19 mouse cellular contexts compared by ENCODE assay signal in the genomic region with DNA sequence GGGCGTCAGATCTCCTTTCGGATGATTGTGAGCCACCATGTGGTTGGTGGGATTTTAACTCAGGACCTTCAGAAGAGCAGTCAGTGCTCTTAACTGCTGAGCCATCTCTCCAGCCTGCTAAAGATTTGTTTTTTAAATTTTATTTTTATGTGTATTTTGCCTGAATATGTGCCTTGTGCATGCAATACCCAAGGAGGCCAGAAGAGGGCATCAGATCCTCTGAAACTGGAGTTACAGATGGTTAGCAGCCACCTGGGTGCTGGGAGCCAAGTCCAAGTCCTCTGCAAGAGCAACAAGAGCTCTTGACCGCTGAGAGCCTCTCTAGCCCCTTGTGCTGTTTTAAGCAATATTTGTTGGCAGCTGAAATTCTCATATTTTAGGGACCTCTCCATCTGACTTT. TPM values are rescaled to one million over a fixed set of nuclear protein-coding genes. Genes with fewer than 3 reads are reported as not detected.
DNase-seq lines count a peak whose midpoint lies in the region; ATAC-seq and TF ChIP-seq lines count a peak whose summit lies in the region.
"Had no signal": no experiment of that assay in that cellular context is flagged by ENCODE, and none has a peak within 500 bp of the region (broad histone marks: within the 10 kb centered on the region; RNA-seq: fewer than 3 reads in every experiment).

No protein-coding gene starts in this region.

- ATAC-seq in CD4-positive, CD25-positive, alpha-beta regulatory T cell, adult 4 months: no peak
- ATAC-seq in kidney, postnatal 0 days (replicated peaks; ENCODE audit: low FRiP score, low read depth): no peak
- ATAC-seq in midbrain, postnatal 0 days (ENCODE audit: low FRiP score): no peak
- no peak for ATAC-seq in midbrain, embryonic 15.5 days (replicated peaks)
- ATAC-seq: inflammation-experienced regulatory T-cells, adult 6 months had no signal

- no peaks in the 10 kb centered on the region for H3K4me1 ChIP-seq in kidney, postnatal 0 days (replicated peaks; ENCODE audit: insufficient read depth, low read length)
- no peaks in the 10 kb centered on the region for H3K4me1 ChIP-seq in midbrain, postnatal 0 days (ENCODE audit: insufficient read depth, low read length)
- no peaks in the 10 kb centered on the region for H3K4me1 ChIP-seq in midbrain, embryonic 15.5 days
- peaks cover 2% of the 10 kb centered on the region; the same call in 1 of the 2 replicates for H3K4me1 ChIP-seq in small intestine, adult 2 months (ENCODE audit: control insufficient read depth, insufficient read depth, insufficient read length, low read length)
- H3K4me1 ChIP-seq: embryonic facial prominence, embryonic 12.5 days had no signal

- peak; percentile 57 for TF ChIP-seq CTCF in kidney, postnatal 0 days (IDR thresholded peaks at IDR 0.05; ENCODE audit: low read depth)
- TF ChIP-seq CTCF in midbrain, postnatal 0 days (IDR thresholded peaks at IDR 0.05): peak; percentile 48
- peak; percentile 26; the same call in 1 of the 2 replicates for TF ChIP-seq CTCF in small intestine, adult 2 months (IDR thresholded peaks at IDR 0.05; ENCODE audit: extremely low read depth, insufficient read length, insufficient replicate concordance, low read depth, low read length)

- peak; percentile 41 for DNase-seq in CD4-positive, CD25-positive, alpha-beta regulatory T cell, adult 2 months (ENCODE audit: low read depth, low spot score)
- no peak for DNase-seq in kidney, postnatal 0 days (ENCODE audit: low spot score)
- DNase-seq in kidney, postnatal 14 days: no peak
- no peak for DNase-seq in midbrain, postnatal 0 days (ENCODE audit: low spot score)
- DNase-seq in layer of hippocampus, adult 11-12 months (ENCODE audit: low spot score): no peak
- DNase-seq: heart, postnatal 4 days; kidney, postnatal 4 days; liver, embryonic 13.5 days; retina, postnatal 1 day had no signal

- H3K27ac ChIP-seq in kidney, postnatal 0 days: no peak overlapping the region
- no peak overlapping the region for H3K27ac ChIP-seq in midbrain, postnatal 0 days (ENCODE audit: low read depth, low read length)
- H3K27ac ChIP-seq in midbrain, embryonic 15.5 days: no peak overlapping the region
- H3K27ac ChIP-seq in small intestine, adult 2 months (ENCODE audit: insufficient read depth, low read depth, low read length): no peak overlapping the region
- H3K27ac ChIP-seq: embryonic facial prominence, embryonic 12.5 days; liver, embryonic 13.5 days had no signal

- TF ChIP-seq POLR2A in small intestine, adult 2 months (IDR thresholded peaks at IDR 0.05; ENCODE audit: low read depth, low read length): no peak

- no peaks in the 10 kb centered on the region for H3K36me3 ChIP-seq in kidney, postnatal 0 days (ENCODE audit: insufficient read depth, low read length)
- H3K36me3 ChIP-seq in midbrain, postnatal 0 days (ENCODE audit: insufficient read depth, low read length): no peaks in the 10 kb centered on the region
- no peaks in the 10 kb centered on the region for H3K36me3 ChIP-seq in midbrain, embryonic 15.5 days (replicated peaks)
- no peaks in the 10 kb centered on the region for H3K36me3 ChIP-seq in small intestine, adult 2 months (ENCODE audit: control insufficient read depth, insufficient read depth, low read length)
- H3K36me3 ChIP-seq: embryonic facial prominence, embryonic 12.5 days had no signal

- H3K4me2 ChIP-seq in kidney, postnatal 0 days (ENCODE audit: low read length): no peak overlapping the region
- H3K4me2 ChIP-seq in midbrain, postnatal 0 days (ENCODE audit: low read depth, low read length, poor library complexity, severe bottlenecking): no peak overlapping the region
- H3K4me2 ChIP-seq in midbrain, embryonic 15.5 days: no peak overlapping the region
- H3K4me2 ChIP-seq: embryonic facial prominence, embryonic 12.5 days; liver, embryonic 13.5 days had no signal

- H3K9ac ChIP-seq in kidney, postnatal 0 days (ENCODE audit: low read depth, low read length): no peak overlapping the region
- H3K9ac ChIP-seq in midbrain, postnatal 0 days (replicated peaks; ENCODE audit: low read length, poor library complexity, severe bottlenecking): no peak overlapping the region
- no peak overlapping the region for H3K9ac ChIP-seq in midbrain, embryonic 15.5 days
- H3K9ac ChIP-seq: embryonic facial prominence, embryonic 12.5 days; liver, embryonic 13.5 days had no signal

- H3K4me3 ChIP-seq in kidney, postnatal 0 days (replicated peaks; ENCODE audit: low read depth, low read length): no peak overlapping the region
- H3K4me3 ChIP-seq in midbrain, postnatal 0 days (ENCODE audit: low read depth, low read length): no peak overlapping the region
- no peak overlapping the region for H3K4me3 ChIP-seq in midbrain, embryonic 15.5 days
- H3K4me3 ChIP-seq in small intestine, adult 2 months (ENCODE audit: low read depth, low read length): no peak overlapping the region
- H3K4me3 ChIP-seq: embryonic facial prominence, embryonic 12.5 days; liver, embryonic 13.5 days had no signal

- WGBS in kidney, postnatal 0 days: 94% methylated on average over 3 of the region's 3 CpGs
- 97% methylated on average over 3 of the region's 3 CpGs for WGBS in midbrain, postnatal 0 days
- WGBS in midbrain, embryonic 15.5 days: over 99% methylated on average over 3 of the region's 3 CpGs
- 96% methylated on average over 3 of the region's 3 CpGs for WGBS in small intestine, adult 2 months

- no peaks in the 10 kb centered on the region for H3K9me3 ChIP-seq in kidney, postnatal 0 days (replicated peaks; ENCODE audit: low read length)
- H3K9me3 ChIP-seq in midbrain, postnatal 0 days (ENCODE audit: low read length): no peaks in the 10 kb centered on the region
- H3K9me3 ChIP-seq in midbrain, embryonic 15.5 days: no peaks in the 10 kb centered on the region
- H3K9me3 ChIP-seq: embryonic facial prominence, embryonic 12.5 days; liver, embryonic 13.5 days had no signal

- no peaks in the 10 kb centered on the region for H3K27me3 ChIP-seq in kidney, postnatal 0 days (ENCODE audit: insufficient read depth, low read length)
- H3K27me3 ChIP-seq in midbrain, postnatal 0 days (ENCODE audit: insufficient read depth, low read length): no peaks in the 10 kb centered on the region
- H3K27me3 ChIP-seq in midbrain, embryonic 15.5 days (replicated peaks): no peaks in the 10 kb centered on the region
- H3K27me3 ChIP-seq in small intestine, adult 2 months (ENCODE audit: control insufficient read depth, insufficient read depth, low read length): no peaks in the 10 kb centered on the region
- H3K27me3 ChIP-seq: embryonic facial prominence, embryonic 12.5 days; liver, embryonic 13.5 days had no signal

RNA-seq across cellular contexts. Expression of gene Hacl1, which starts 9.3 kb away (rescaled TPM):
- 10 to 100 TPM; 33.3 to 37.9 TPM for polyA plus RNA-seq in CD4-positive, CD25-positive, alpha-beta regulatory T cell, adult 4 months (2017; shearing (Covaris generic))
- polyA plus RNA-seq in kidney, postnatal 0 days (2015; fragmentation: Nextera tagmentation; extraction: Ambion mirVana): 68.9 and 76.3 TPM in 2 replicates
- 6.7 and 6.8 TPM in 2 replicates for total RNA-seq in midbrain, postnatal 0 days (2014; rRNA removed)
- polyA plus RNA-seq in midbrain, postnatal 0 days (2015; fragmentation: Nextera tagmentation; extraction: Ambion mirVana): 8.4 and 9.4 TPM in 2 replicates
- 6.2 and 8.4 TPM in 2 replicates for polyA plus RNA-seq in midbrain, embryonic 15.5 days (2015; fragmentation: Nextera tagmentation; extraction: Ambion mirVana)
- 1.7 and 4.3 TPM in 2 replicates for polyA plus RNA-seq in small intestine, adult 2 months (2012; rRNA removed)

RNA-seq across cellular contexts. Expression of gene Btd, which starts 9.5 kb away (rescaled TPM):
- 10 to 100 TPM; 27.1 to 29.5 TPM for polyA plus RNA-seq in CD4-positive, CD25-positive, alpha-beta regulatory T cell, adult 4 months (2017; shearing (Covaris generic))
- polyA plus RNA-seq in kidney, postnatal 0 days (2015; fragmentation: Nextera tagmentation; extraction: Ambion mirVana): 60.6 and 64.5 TPM in 2 replicates
- total RNA-seq in midbrain, postnatal 0 days (2014; rRNA removed): 21.9 and 28.7 TPM in 2 replicates
- polyA plus RNA-seq in midbrain, postnatal 0 days (2015; fragmentation: Nextera tagmentation; extraction: Ambion mirVana): 18.5 and 20.1 TPM in 2 replicates
- polyA plus RNA-seq in midbrain, embryonic 15.5 days (2015; fragmentation: Nextera tagmentation; extraction: Ambion mirVana): 13.8 and 16.2 TPM in 2 replicates
- polyA plus RNA-seq in small intestine, adult 2 months (2012; rRNA removed): 10.8 and 26.5 TPM in 2 replicates

RNA-seq across cellular contexts. Expression of gene Gm49387, which starts 9.7 kb away (rescaled TPM):
- under 1 TPM in 1 of 2 experiments, not detected in 1; 0.62 TPM for polyA plus RNA-seq in CD4-positive, CD25-positive, alpha-beta regulatory T cell, adult 4 months (2017; shearing (Covaris generic))
- polyA plus RNA-seq in kidney, postnatal 0 days (2015; fragmentation: Nextera tagmentation; extraction: Ambion mirVana): 2.9 TPM in 1 of 2 replicates, not detected in the other
- not detected in 2 replicates for total RNA-seq in midbrain, postnatal 0 days (2014; rRNA removed)
- not detected in 2 replicates for polyA plus RNA-seq in midbrain, postnatal 0 days (2015; fragmentation: Nextera tagmentation; extraction: Ambion mirVana)
- polyA plus RNA-seq in midbrain, embryonic 15.5 days (2015; fragmentation: Nextera tagmentation; extraction: Ambion mirVana): 0.63 and 1.2 TPM in 2 replicates
- polyA plus RNA-seq in small intestine, adult 2 months (2012; rRNA removed): not detected in 2 replicates
- total RNA-seq: granulocyte monocyte progenitor cell, adult 5-6 weeks; left cerebral cortex, adult 8-10 months; megakaryocyte progenitor cell, adult 5-6 weeks had no signal
- polyA plus RNA-seq: neural tube, embryonic 14.5 days; urinary bladder, adult 2 months had no signal

RNA-seq across cellular contexts. Expression of gene Colq, which starts 59.2 kb away (rescaled TPM):
- 1 to 10 TPM; 5.6 to 8.5 TPM for polyA plus RNA-seq in CD4-positive, CD25-positive, alpha-beta regulatory T cell, adult 4 months (2017; shearing (Covaris generic))
- 1.3 TPM in 2 replicates for polyA plus RNA-seq in kidney, postnatal 0 days (2015; fragmentation: Nextera tagmentation; extraction: Ambion mirVana)
- total RNA-seq in midbrain, postnatal 0 days (2014; rRNA removed): 0.38 TPM in 1 of 2 replicates, not detected in the other
- polyA plus RNA-seq in midbrain, postnatal 0 days (2015; fragmentation: Nextera tagmentation; extraction: Ambion mirVana): 0.06 TPM in 1 of 2 replicates, not detected in the other
- polyA plus RNA-seq in midbrain, embryonic 15.5 days (2015; fragmentation: Nextera tagmentation; extraction: Ambion mirVana): not detected in 2 replicates
- 0.39 and 0.77 TPM in 2 replicates for polyA plus RNA-seq in small intestine, adult 2 months (2012; rRNA removed)
- total RNA-seq: granulocyte monocyte progenitor cell, adult 5-6 weeks; megakaryocyte progenitor cell, adult 5-6 weeks had no signal
